Mouse (Mus musculus): ENCODE measurements around the gene Olfr486. TPM values are rescaled to one million over a fixed set of nuclear protein-coding genes. Genes with fewer than 3 reads are reported as not detected.
"Not testable (repeated sequence)": the region's sequence is repeated elsewhere in the genome, so short reads cannot be mapped to it uniquely, and the experiment has no call there.

The Olfr486 gene
- not detected in 2 replicates for polyA plus RNA-seq (2014; fragmentation: Nextera tagmentation; extraction: Ambion mirVana)

DNA sequence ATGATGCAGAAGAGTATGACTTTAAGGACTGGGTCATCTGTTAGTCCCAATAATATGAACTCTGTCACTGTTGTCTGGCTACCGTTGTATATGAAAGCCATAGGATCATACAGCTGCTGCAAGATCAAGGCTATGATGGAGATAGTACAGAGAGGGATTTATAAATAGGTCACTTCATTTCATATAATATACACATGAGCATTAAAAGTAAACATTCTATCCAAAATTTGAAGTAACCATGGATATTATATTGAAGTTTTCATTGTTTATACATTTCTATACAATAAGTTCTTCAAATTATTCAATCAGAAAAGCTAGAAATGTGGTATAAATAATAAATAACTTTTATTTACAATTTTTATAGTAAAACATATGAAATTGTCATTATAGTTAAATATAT, at the start of gene Olfr486:
TSS of gene Olfr486 (minus strand) at position 101 of the 400 bp plus-strand sequence.
- not testable (repeated sequence) for H3K27ac ChIP-seq (ENCODE audit: low read depth, low read length); H3K9ac ChIP-seq (replicated peaks; ENCODE audit: low read depth, low read length); H3K9me3 ChIP-seq (ENCODE audit: control insufficient read depth, low read length); ATAC-seq (ENCODE audit: low read depth); H3K4me1 ChIP-seq (ENCODE audit: control insufficient read depth, insufficient read depth, low read length); H3K27me3 ChIP-seq (ENCODE audit: control insufficient read depth, insufficient read depth, low read length); H3K4me2 ChIP-seq (ENCODE audit: low read depth, low read length); H3K4me3 ChIP-seq (ENCODE audit: low read depth, low read length); H3K36me3 ChIP-seq (ENCODE audit: control insufficient read depth, insufficient read depth, low read length)
- WGBS, result 100% methylated on average over 1 of the region's 1 CpGs

DNA sequence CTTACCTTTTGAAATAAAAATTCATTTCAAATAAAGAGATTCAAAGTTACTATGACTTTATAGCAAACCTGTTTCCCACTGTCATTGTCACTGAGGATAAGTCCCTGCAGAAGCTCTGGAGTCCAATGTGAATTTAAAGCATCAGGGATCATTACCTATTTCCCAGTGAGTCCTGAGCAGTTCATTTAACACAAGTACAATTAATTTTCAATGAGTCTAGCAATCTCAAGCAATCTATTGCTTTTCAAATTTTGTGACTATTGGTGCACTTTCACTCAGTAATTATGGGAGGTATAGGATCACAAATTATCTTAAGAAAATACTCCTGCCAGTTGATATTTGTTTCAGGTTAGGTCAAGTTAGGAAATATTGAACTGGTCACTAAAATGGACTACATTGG, 42.0 kb upstream of the Olfr486 start, which contains the start of gene Olfr487:
TSS of gene Olfr487 (minus strand) at position 101 of the 400 bp plus-strand sequence.
- H3K9ac ChIP-seq (replicated peaks; ENCODE audit: low read depth, low read length); H3K27ac ChIP-seq (ENCODE audit: low read depth, low read length); H3K27me3 ChIP-seq (ENCODE audit: control insufficient read depth, insufficient read depth, low read length); ATAC-seq (ENCODE audit: low read depth); H3K9me3 ChIP-seq (ENCODE audit: control insufficient read depth, low read length); H3K4me1 ChIP-seq (ENCODE audit: control insufficient read depth, insufficient read depth, low read length); H3K36me3 ChIP-seq (ENCODE audit: control insufficient read depth, insufficient read depth, low read length); H3K4me3 ChIP-seq (ENCODE audit: low read depth, low read length); H3K4me2 ChIP-seq (ENCODE audit: low read depth, low read length): not testable (repeated sequence)

DNA sequence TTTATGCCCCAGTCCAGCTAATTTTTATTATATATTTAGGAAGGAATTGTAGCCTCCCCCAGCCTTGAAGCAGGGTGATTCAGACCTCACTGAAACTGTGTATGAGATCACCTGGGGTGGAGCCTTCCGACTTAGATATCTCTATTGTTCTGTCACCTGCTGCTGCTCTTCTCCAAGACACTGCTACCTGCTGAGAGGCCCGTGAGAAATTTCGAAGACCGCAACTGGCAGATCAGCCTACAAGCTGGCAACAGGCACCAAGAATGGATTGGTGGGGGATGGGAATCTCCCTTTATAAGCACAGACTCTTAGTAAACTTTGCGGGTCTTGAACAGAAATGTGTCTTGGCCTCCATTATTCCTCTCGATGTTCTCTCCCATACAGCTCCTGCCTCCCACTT, 24.4 kb upstream of the Olfr486 start:
- Histone ChIP-seq H3K4me3 (ENCODE audit: low read depth, low read length) (no peak overlapping the region), H3K4me1 (ENCODE audit: control insufficient read depth, insufficient read depth, low read length) (no peaks in the 10 kb centered on the region), H3K4me2 (ENCODE audit: low read depth, low read length) (no peak overlapping the region), H3K36me3 (ENCODE audit: control insufficient read depth, insufficient read depth, low read length) (no peaks in the 10 kb centered on the region), H3K27ac (ENCODE audit: low read depth, low read length) (no peak overlapping the region), H3K27me3 (ENCODE audit: control insufficient read depth, insufficient read depth, low read length) (no peaks in the 10 kb centered on the region), H3K9ac (replicated peaks; ENCODE audit: low read depth, low read length) (no peak overlapping the region), H3K9me3 (ENCODE audit: control insufficient read depth, low read length) (no peaks in the 10 kb centered on the region)
- WGBS, result 60% methylated on average over 6 of the region's 6 CpGs
- no peak for ATAC-seq (ENCODE audit: low read depth)

DNA sequence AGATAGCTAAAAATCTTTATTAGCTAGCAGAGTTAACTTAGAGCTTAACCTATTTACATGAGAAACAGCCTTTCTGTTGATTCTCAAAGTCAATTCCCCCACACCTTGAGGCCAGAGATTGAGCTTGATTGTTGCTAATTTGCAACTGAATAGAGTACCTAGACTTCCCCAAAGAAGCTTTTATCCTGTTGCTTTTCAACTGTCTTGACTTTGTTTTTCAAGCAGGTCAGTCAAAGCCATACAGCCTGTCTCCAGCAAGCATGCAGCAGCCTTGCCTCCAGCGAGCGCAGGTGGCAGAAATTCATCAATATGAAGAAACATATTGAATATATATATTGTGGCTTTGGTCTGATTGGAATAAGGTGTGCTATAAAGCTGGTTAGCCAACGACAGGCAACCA, 23.8 kb upstream of the Olfr486 start:
- not testable (repeated sequence) for H3K4me1 ChIP-seq (ENCODE audit: control insufficient read depth, insufficient read depth, low read length); H3K36me3 ChIP-seq (ENCODE audit: control insufficient read depth, insufficient read depth, low read length); H3K4me2 ChIP-seq (ENCODE audit: low read depth, low read length); ATAC-seq (ENCODE audit: low read depth); H3K27ac ChIP-seq (ENCODE audit: low read depth, low read length); H3K27me3 ChIP-seq (ENCODE audit: control insufficient read depth, insufficient read depth, low read length); H3K9me3 ChIP-seq (ENCODE audit: control insufficient read depth, low read length); H3K4me3 ChIP-seq (ENCODE audit: low read depth, low read length); H3K9ac ChIP-seq (replicated peaks; ENCODE audit: low read depth, low read length)
- 51% methylated on average over 3 of the region's 3 CpGs for WGBS

DNA sequence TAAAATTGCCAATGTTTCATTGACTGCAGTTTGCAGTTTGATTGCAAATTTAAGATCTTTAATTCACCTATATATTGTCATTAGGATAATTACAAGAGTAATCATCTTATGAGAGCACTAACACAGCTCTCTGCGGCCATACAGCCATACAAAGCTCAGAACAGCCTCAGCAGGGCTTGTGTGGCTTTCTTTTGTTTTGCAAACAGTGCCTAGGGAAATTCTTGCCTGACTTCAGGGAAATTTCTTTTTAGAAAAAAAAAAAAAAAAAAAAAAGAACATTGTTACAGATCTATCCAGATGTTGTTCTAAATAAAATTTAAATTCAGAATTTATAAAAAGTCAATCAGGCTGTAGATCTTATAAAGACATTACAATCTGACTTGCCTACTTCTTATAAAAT, 20.2 kb upstream of the Olfr486 start:
- not testable (repeated sequence) for H3K9me3 ChIP-seq (ENCODE audit: control insufficient read depth, low read length); H3K4me1 ChIP-seq (ENCODE audit: control insufficient read depth, insufficient read depth, low read length); H3K36me3 ChIP-seq (ENCODE audit: control insufficient read depth, insufficient read depth, low read length); H3K27ac ChIP-seq (ENCODE audit: low read depth, low read length); H3K4me3 ChIP-seq (ENCODE audit: low read depth, low read length); H3K27me3 ChIP-seq (ENCODE audit: control insufficient read depth, insufficient read depth, low read length); H3K4me2 ChIP-seq (ENCODE audit: low read depth, low read length); ATAC-seq (ENCODE audit: low read depth); H3K9ac ChIP-seq (replicated peaks; ENCODE audit: low read depth, low read length)
- 36% methylated on average over 1 of the region's 1 CpGs for WGBS

DNA sequence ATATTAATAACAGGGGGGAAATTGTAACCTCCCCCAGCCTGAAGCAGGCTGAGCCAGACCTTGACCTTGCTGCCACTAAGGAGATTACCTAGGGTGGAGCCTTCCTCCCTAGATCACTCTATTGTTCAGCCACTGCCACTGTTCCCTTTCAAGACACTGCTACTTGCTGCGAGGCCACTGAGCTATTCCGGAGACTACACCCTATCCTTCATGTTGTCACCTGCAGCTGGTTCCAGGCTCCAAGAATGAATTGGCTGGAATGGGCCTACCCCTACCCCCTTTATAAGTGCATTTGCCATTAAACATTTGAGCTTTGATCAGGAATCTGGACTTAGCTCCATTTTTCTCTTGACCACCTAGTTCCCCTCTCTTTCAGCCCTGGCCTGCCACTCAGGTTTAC, 18.7 kb upstream of the Olfr486 start:
- not testable (repeated sequence) for H3K27ac ChIP-seq (ENCODE audit: low read depth, low read length); H3K4me2 ChIP-seq (ENCODE audit: low read depth, low read length); H3K9ac ChIP-seq (replicated peaks; ENCODE audit: low read depth, low read length); H3K4me1 ChIP-seq (ENCODE audit: control insufficient read depth, insufficient read depth, low read length); ATAC-seq (ENCODE audit: low read depth); H3K36me3 ChIP-seq (ENCODE audit: control insufficient read depth, insufficient read depth, low read length); H3K4me3 ChIP-seq (ENCODE audit: low read depth, low read length); H3K9me3 ChIP-seq (ENCODE audit: control insufficient read depth, low read length); H3K27me3 ChIP-seq (ENCODE audit: control insufficient read depth, insufficient read depth, low read length)
- 28% methylated on average over 2 of the region's 2 CpGs for WGBS

DNA sequence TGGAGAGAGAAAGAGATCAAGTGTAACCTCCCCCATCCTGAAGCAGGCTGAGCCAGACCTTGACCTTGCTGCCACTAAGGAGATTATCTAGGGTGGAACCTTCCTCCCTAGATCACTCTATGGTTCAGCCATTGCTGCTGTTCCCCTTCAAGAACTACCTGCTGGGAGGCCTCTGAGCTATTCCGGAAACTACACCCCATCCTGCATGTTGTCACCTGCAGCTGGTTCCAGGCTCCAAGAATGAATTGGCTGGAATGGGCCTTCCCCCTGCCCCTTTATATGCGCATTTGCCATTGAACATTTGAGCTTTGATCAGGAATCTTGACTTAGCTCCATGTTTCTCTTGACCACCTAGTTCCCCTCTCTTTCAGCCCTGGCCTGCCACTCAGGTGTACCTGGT, 12.7 kb upstream of the Olfr486 start:
- H3K9me3 ChIP-seq (ENCODE audit: control insufficient read depth, low read length); H3K9ac ChIP-seq (replicated peaks; ENCODE audit: low read depth, low read length); H3K36me3 ChIP-seq (ENCODE audit: control insufficient read depth, insufficient read depth, low read length); H3K4me3 ChIP-seq (ENCODE audit: low read depth, low read length); H3K27ac ChIP-seq (ENCODE audit: low read depth, low read length); H3K4me1 ChIP-seq (ENCODE audit: control insufficient read depth, insufficient read depth, low read length); H3K27me3 ChIP-seq (ENCODE audit: control insufficient read depth, insufficient read depth, low read length); H3K4me2 ChIP-seq (ENCODE audit: low read depth, low read length); ATAC-seq (ENCODE audit: low read depth): not testable (repeated sequence)
- 93% methylated on average over 2 of the region's 2 CpGs for WGBS

DNA sequence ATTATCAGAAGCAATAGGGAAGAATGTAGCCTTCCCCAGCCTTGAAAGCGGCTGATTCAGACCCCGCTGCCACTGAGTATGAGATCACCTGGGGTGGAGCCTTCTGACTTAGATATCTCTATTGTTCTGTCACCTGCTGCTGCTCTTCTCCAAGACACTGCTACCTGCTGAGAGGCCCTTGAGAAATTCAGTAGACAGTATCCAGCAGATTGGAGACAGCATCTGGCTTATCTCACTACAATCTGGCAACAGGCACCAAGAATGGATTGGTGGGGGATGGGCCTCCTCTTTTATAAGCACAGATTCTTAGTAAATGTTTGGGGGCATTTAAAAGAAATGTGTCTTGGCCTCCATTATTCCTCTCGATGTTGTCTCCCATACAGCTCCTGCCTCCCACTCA, 11.9 kb upstream of the Olfr486 start:
- H3K36me3 ChIP-seq (ENCODE audit: control insufficient read depth, insufficient read depth, low read length); H3K4me3 ChIP-seq (ENCODE audit: low read depth, low read length); H3K4me2 ChIP-seq (ENCODE audit: low read depth, low read length); H3K9ac ChIP-seq (replicated peaks; ENCODE audit: low read depth, low read length); H3K27ac ChIP-seq (ENCODE audit: low read depth, low read length); H3K27me3 ChIP-seq (ENCODE audit: control insufficient read depth, insufficient read depth, low read length); H3K9me3 ChIP-seq (ENCODE audit: control insufficient read depth, low read length); ATAC-seq (ENCODE audit: low read depth); H3K4me1 ChIP-seq (ENCODE audit: control insufficient read depth, insufficient read depth, low read length): not testable (repeated sequence)
- 93% methylated on average over 3 of the region's 3 CpGs for WGBS

DNA sequence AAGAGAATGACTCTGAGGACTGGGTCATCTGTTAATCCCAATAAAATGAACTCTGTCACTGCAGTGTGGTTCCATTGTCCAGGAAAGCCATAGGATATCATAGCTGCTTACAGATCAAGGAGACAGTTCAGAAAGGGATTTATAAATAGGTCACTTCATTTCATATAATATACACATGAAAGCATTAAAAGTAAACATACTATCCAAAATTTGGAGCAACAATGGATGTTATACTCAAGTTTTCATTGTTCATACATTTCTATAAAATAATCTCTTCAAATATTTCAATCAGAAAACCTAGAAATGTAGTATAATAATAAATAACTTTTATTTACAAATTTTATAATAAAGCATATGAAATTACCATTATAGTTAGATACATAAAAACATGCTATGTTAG, 12.8 kb downstream of the Olfr486 start, which contains the start of gene Olfr485:
TSS of gene Olfr485 (minus strand) at position 101 of the 400 bp plus-strand sequence.
- no peaks in the 10 kb centered on the region for H3K36me3 ChIP-seq (ENCODE audit: control insufficient read depth, insufficient read depth, low read length)
- no peaks in the 10 kb centered on the region for H3K4me1 ChIP-seq (ENCODE audit: control insufficient read depth, insufficient read depth, low read length)
- H3K4me2 ChIP-seq (ENCODE audit: low read depth, low read length), result no peak within 1 kb of the TSS
- no peak within 1 kb of the TSS for H3K4me3 ChIP-seq (ENCODE audit: low read depth, low read length)
- H3K27me3 ChIP-seq (ENCODE audit: control insufficient read depth, insufficient read depth, low read length), result no peaks in the 10 kb centered on the region
- ATAC-seq (ENCODE audit: low read depth), result no peak
- H3K9me3 ChIP-seq (ENCODE audit: control insufficient read depth, low read length), result no peaks in the 10 kb centered on the region
- H3K27ac ChIP-seq (ENCODE audit: low read depth, low read length), result no peak within 1 kb of the TSS
- no peak within 1 kb of the TSS for H3K9ac ChIP-seq (replicated peaks; ENCODE audit: low read depth, low read length)

DNA sequence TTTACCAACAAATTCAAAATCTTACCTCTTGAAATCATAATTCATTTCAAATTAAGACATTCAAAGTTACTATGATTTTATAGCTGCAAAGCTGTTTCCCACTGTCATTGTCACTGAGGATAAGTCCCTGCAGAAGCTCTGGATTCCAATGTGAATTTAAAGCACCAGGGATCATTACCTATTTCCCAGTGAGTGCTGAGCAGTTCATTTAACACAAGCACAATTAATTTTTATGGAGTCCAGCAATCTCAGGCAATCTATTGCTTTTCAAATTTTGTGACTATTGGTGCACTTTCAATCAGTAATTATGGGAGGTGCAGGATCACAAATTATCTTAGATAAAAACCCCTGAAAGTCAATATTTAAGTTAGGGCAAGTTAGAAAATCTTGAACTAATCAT, 45.2 kb downstream of the Olfr486 start, which contains the start of gene Olfr484:
TSS of gene Olfr484 (minus strand) at position 101 of the 400 bp plus-strand sequence.
- no peaks in the 10 kb centered on the region for H3K4me1 ChIP-seq (ENCODE audit: control insufficient read depth, insufficient read depth, low read length)
- no peaks in the 10 kb centered on the region for H3K9me3 ChIP-seq (ENCODE audit: control insufficient read depth, low read length)
- ATAC-seq (ENCODE audit: low read depth), result no peak
- H3K27me3 ChIP-seq (ENCODE audit: control insufficient read depth, insufficient read depth, low read length), result no peaks in the 10 kb centered on the region
- no peak within 1 kb of the TSS for H3K27ac ChIP-seq (ENCODE audit: low read depth, low read length)
- H3K9ac ChIP-seq (replicated peaks; ENCODE audit: low read depth, low read length), result no peak within 1 kb of the TSS
- H3K4me2 ChIP-seq (ENCODE audit: low read depth, low read length), result no peak within 1 kb of the TSS
- H3K36me3 ChIP-seq (ENCODE audit: control insufficient read depth, insufficient read depth, low read length), result no peaks in the 10 kb centered on the region
- H3K4me3 ChIP-seq (ENCODE audit: low read depth, low read length), result no peak within 1 kb of the TSS

Measured in neural tube, embryonic 14.5 days (tissue).